Mouse (Mus musculus): Measurements from ENCODE around the gene Prph. TPM values are rescaled to one million over a fixed set of nuclear protein-coding genes. Genes with fewer than 3 reads are reported as not detected.

Prph gene
- polyA plus RNA-seq (2014; fragmentation: Illumina TruSeq; extraction: RNeasy Lipid Tissue Mini Kit (QIAGEN cat#74804); ENCODE audit: low read depth, low replicate concordance): not detected

GRCm38 (mm10) chr15:99055040-99055439 is at the start of gene Prph:
Gene Prph (plus strand): TSS chr15:99055174.

DNA sequence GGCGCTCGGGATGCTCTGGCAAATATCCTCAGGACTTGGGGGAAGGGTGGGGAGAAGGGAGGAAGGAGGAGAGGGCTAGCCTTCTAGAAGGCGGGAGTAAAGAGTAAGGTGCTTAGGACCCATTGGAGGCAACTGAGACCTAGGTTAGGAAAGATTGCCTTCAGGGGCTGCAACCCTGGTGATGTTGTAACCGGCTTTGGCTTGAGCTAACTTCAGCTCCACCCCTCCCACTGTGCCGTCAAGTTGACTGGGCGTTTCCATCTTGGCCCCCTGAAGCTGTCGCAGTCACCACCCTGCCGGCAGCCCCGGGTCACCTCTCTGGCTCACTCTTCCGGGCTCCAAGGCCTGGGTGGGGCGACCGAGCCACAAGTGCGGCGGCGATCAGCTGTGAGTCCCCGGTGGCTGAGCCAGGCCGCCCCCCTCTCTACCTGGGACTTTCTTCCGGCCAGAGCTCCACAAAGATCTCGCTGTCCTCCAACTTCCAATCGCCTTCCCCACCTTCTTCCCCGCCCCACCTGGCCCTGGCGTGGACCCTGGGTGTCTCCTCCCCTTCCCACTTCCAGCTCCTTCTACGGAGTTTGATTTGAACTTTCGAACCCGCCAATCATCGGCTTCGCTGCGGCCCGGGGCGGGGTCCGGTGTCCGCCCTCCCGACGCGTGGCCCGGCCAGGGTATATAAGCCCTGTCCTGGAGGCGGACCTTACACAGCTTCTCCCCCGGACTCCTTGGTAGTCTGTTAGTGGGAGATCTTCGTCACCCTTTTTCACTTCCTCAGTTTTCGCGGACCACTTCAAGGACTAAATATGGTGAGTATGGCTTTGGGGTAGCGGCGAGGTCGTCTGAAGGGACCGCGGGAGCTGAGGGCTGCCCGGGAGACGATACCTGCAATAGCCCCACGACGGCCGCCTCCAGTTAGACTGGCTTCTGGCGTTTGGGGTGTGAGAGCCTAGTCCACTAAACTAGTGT is 25.1 kb upstream of the Prph start, which contains the start of gene Tuba1c:
TSS of gene Tuba1c (plus strand) at position 273 of the 966 bp plus-strand sequence.

DNA sequence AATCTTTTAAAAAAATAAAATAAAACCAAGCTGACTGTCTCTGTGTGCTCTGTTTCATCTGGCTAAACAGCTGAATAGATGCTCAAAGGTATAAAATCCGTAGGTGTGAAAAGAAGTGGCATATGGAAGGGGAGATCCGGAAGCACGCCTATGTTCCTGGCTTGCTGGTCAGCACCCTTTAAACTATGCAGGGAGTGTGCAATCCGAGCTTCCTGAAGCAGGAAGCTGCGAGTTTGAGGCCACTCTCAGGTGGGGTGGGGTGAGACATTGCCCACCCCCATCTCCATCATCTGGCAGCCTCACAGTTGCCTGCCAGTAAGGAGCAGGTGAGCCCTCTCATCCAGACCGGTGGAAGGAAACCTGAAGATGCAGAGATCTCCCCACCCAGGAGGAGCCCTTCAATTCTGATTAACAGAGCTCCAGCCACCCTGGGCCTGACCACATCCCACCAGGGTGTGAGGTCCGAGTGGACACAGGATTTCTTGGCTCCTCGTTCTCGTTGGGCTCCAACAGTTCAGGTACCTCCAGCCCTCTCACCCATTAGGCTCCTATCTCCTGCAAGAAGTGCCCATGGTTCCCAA is 19.1 kb downstream of the Prph start, which contains the start of gene Troap:
TSS of gene Troap (plus strand) at position 557 of the 581 bp plus-strand sequence.

DNA sequence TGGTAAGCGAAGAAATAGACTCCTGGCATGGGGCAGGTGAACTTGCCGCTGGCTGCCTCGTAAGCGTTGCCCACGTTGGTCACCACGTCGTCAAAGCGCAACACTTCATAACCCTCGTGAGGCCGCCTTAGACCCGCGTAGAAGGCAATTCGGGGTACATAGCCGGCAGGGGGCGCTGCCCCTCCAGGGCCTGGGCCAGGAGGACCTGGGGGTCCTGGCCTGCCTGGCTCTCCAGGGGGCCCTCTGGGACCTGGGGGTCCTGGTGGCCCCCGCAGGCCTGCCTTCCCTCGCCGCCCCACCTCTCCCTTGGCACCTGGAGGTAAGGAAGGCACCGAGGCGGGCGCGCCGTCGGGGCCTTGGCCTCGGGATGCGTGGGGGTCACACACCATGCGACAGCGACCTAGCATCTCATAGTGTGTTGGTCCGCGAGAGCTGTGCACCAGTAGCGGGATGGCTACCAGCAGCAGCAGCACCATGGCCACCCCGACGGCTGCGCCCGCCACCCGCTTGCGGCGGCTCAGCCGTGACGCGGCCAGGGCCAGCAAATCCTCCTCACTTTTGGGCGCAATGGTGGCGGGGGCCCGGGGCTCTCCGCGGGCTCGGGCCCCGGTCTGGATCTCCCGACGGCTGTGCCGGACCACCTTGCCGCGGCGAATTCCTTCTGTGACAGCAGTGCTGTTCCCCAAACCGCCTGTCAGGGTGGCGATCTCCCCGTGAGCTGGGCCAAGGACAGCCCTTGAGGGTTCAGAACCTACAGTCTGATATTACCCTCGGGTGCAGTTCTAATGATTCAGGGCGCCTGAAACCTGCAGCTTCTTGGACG is 32.5 kb downstream of the Prph start, which contains the start of gene C1ql4:
TSS of gene C1ql4 (minus strand) at position 565 of the 823 bp plus-strand sequence.

GRCm38 (mm10) chr15:99092870-99093269 is 37.9 kb downstream of the Prph start, which contains the start of gene Dnajc22:
Gene Dnajc22 (plus strand): TSS chr15:99093170.

Other genes starting within 250 kb of the Prph start
- not detected for gene Ddn, start 245.7 kb upstream of the Prph start, polyA plus RNA-seq (2014; fragmentation: Illumina TruSeq; extraction: RNeasy Lipid Tissue Mini Kit (QIAGEN cat#74804); ENCODE audit: low read depth, low replicate concordance)
- 17.5 TPM for gene Prkag1, start 223.7 kb upstream of the Prph start, polyA plus RNA-seq (2014; fragmentation: Illumina TruSeq; extraction: RNeasy Lipid Tissue Mini Kit (QIAGEN cat#74804); ENCODE audit: low read depth, low replicate concordance)
- gene Kmt2d, start 184.0 kb upstream of the Prph start, polyA plus RNA-seq (2014; fragmentation: Illumina TruSeq; extraction: RNeasy Lipid Tissue Mini Kit (QIAGEN cat#74804); ENCODE audit: low read depth, low replicate concordance): 2.5 TPM
- 1.7 TPM for gene Rhebl1, start 160.6 kb upstream of the Prph start, polyA plus RNA-seq (2014; fragmentation: Illumina TruSeq; extraction: RNeasy Lipid Tissue Mini Kit (QIAGEN cat#74804); ENCODE audit: low read depth, low replicate concordance)
- gene Dhh, start 156.6 kb upstream of the Prph start, polyA plus RNA-seq (2014; fragmentation: Illumina TruSeq; extraction: RNeasy Lipid Tissue Mini Kit (QIAGEN cat#74804); ENCODE audit: low read depth, low replicate concordance): 4.0 TPM
- 27.2 TPM for gene Lmbr1l, start 136.9 kb upstream of the Prph start, polyA plus RNA-seq (2014; fragmentation: Illumina TruSeq; extraction: RNeasy Lipid Tissue Mini Kit (QIAGEN cat#74804); ENCODE audit: low read depth, low replicate concordance)
- gene Tuba1b, start 120.6 kb upstream of the Prph start, polyA plus RNA-seq (2014; fragmentation: Illumina TruSeq; extraction: RNeasy Lipid Tissue Mini Kit (QIAGEN cat#74804); ENCODE audit: low read depth, low replicate concordance): 17.9 TPM
- gene Gm49450, start 101.6 kb upstream of the Prph start, polyA plus RNA-seq (2014; fragmentation: Illumina TruSeq; extraction: RNeasy Lipid Tissue Mini Kit (QIAGEN cat#74804); ENCODE audit: low read depth, low replicate concordance): not detected
- 38.3 TPM for gene Tuba1a, start 101.5 kb upstream of the Prph start, polyA plus RNA-seq (2014; fragmentation: Illumina TruSeq; extraction: RNeasy Lipid Tissue Mini Kit (QIAGEN cat#74804); ENCODE audit: low read depth, low replicate concordance)
- gene Tuba1c, start 25.3 kb upstream of the Prph start, polyA plus RNA-seq (2014; fragmentation: Illumina TruSeq; extraction: RNeasy Lipid Tissue Mini Kit (QIAGEN cat#74804); ENCODE audit: low read depth, low replicate concordance): 7.9 TPM
- gene Troap, start 19.4 kb downstream of the Prph start, polyA plus RNA-seq (2014; fragmentation: Illumina TruSeq; extraction: RNeasy Lipid Tissue Mini Kit (QIAGEN cat#74804); ENCODE audit: low read depth, low replicate concordance): 2.4 TPM
- not detected for gene C1ql4, start 32.6 kb downstream of the Prph start, polyA plus RNA-seq (2014; fragmentation: Illumina TruSeq; extraction: RNeasy Lipid Tissue Mini Kit (QIAGEN cat#74804); ENCODE audit: low read depth, low replicate concordance)
- gene Dnajc22, start 38.0 kb downstream of the Prph start, polyA plus RNA-seq (2014; fragmentation: Illumina TruSeq; extraction: RNeasy Lipid Tissue Mini Kit (QIAGEN cat#74804); ENCODE audit: low read depth, low replicate concordance): not detected
- 96.0 TPM for gene Spats2, start 70.7 kb downstream of the Prph start, polyA plus RNA-seq (2014; fragmentation: Illumina TruSeq; extraction: RNeasy Lipid Tissue Mini Kit (QIAGEN cat#74804); ENCODE audit: low read depth, low replicate concordance)
- 0.07 TPM for gene Kcnh3, start 169.7 kb downstream of the Prph start, polyA plus RNA-seq (2014; fragmentation: Illumina TruSeq; extraction: RNeasy Lipid Tissue Mini Kit (QIAGEN cat#74804); ENCODE audit: low read depth, low replicate concordance)
- gene Mcrs1, start 196.8 kb downstream of the Prph start, polyA plus RNA-seq (2014; fragmentation: Illumina TruSeq; extraction: RNeasy Lipid Tissue Mini Kit (QIAGEN cat#74804); ENCODE audit: low read depth, low replicate concordance): 3.5 TPM
- 17.5 TPM for gene Prpf40b, start 239.9 kb downstream of the Prph start, polyA plus RNA-seq (2014; fragmentation: Illumina TruSeq; extraction: RNeasy Lipid Tissue Mini Kit (QIAGEN cat#74804); ENCODE audit: low read depth, low replicate concordance)
- 24.8 TPM for gene Fam186b, start 240.7 kb downstream of the Prph start, polyA plus RNA-seq (2014; fragmentation: Illumina TruSeq; extraction: RNeasy Lipid Tissue Mini Kit (QIAGEN cat#74804); ENCODE audit: low read depth, low replicate concordance)

Data from testis, adult 10 weeks (tissue).